In genomic region chr12:13145186-13146115, GRCm38 (mm10) we compare ENCODE assay signal across 9 mouse cellular contexts.
DNase-seq lines count a peak whose midpoint lies in the region; ATAC-seq lines count a peak whose summit lies in the region.
"Had no signal": no experiment of that assay in that cellular context is flagged by ENCODE, and none has a peak within 500 bp of the region (broad histone marks: within the 10 kb centered on the region; RNA-seq: fewer than 3 reads in every experiment).

No protein-coding gene starts in this region.

- peaks cover 8% of the 10 kb centered on the region; the same call in 1 of the 2 replicates for H3K4me1 ChIP-seq in forebrain, embryonic 15.5 days
- H3K4me1 ChIP-seq in forebrain, embryonic 10.5 days = peaks cover 16% of the 10 kb centered on the region
- H3K4me1 ChIP-seq in embryonic facial prominence, embryonic 13.5 days = peaks cover 20% of the 10 kb centered on the region
- H3K4me1 ChIP-seq in lung, embryonic 15.5 days = peaks cover 28% of the 10 kb centered on the region

- H3K9me3 ChIP-seq in forebrain, embryonic 15.5 days = no peaks in the 10 kb centered on the region
- no peaks in the 10 kb centered on the region for H3K9me3 ChIP-seq in forebrain, embryonic 10.5 days
- H3K9me3 ChIP-seq in embryonic facial prominence, embryonic 13.5 days = no peaks in the 10 kb centered on the region
- no peaks in the 10 kb centered on the region for H3K9me3 ChIP-seq in lung, embryonic 15.5 days

- ATAC-seq in forebrain, embryonic 15.5 days (replicated peaks) = peak; percentile 35
- ATAC-seq in embryonic facial prominence, embryonic 13.5 days (ENCODE audit: insufficient number of reproducible peaks, insufficient read depth, low FRiP score, low TSS enrichment, low read depth) = no peak
- peak; percentile 95 for ATAC-seq in lung, embryonic 15.5 days (ENCODE audit: borderline replicate concordance, extremely low read depth, low FRiP score, low TSS enrichment)
- ATAC-seq in megakaryocyte, adult 5-6 weeks (ENCODE audit: poor library complexity, severe bottlenecking) = no peak

- H3K4me2 ChIP-seq in forebrain, embryonic 15.5 days (replicated peaks) = no peak overlapping the region
- no peak overlapping the region for H3K4me2 ChIP-seq in embryonic facial prominence, embryonic 13.5 days
- H3K4me2 ChIP-seq in lung, embryonic 15.5 days = 0 out of 2 replicates have a peak overlapping the region, but pooled peaks have one; percentile 8

- WGBS in forebrain, embryonic 15.5 days = 56% methylated on average over 10 of the region's 10 CpGs
- 69% methylated on average over 10 of the region's 10 CpGs for WGBS in forebrain, embryonic 10.5 days
- 27% methylated on average over 10 of the region's 10 CpGs for WGBS in embryonic facial prominence, embryonic 13.5 days
- WGBS in lung, embryonic 15.5 days = 9% methylated on average over 10 of the region's 10 CpGs

- DNase-seq in forebrain, embryonic 10.5 days (ENCODE audit: extremely low spot score, low spot score) = no peak
- DNase-seq in kidney, adult 18-20 months = peak; percentile 24
- no peak for DNase-seq in cerebellum, postnatal 10 days
- DNase-seq in ovary, postnatal 36 days (ENCODE audit: low spot score) = no peak

- H3K27me3 ChIP-seq in forebrain, embryonic 15.5 days = no peaks in the 10 kb centered on the region
- no peaks in the 10 kb centered on the region for H3K27me3 ChIP-seq in forebrain, embryonic 10.5 days (ENCODE audit: poor library complexity, severe bottlenecking)
- H3K27me3 ChIP-seq in embryonic facial prominence, embryonic 13.5 days = no peaks in the 10 kb centered on the region
- H3K27me3 ChIP-seq in lung, embryonic 15.5 days = no peaks in the 10 kb centered on the region
- H3K27me3 ChIP-seq: CH12.LX had no signal

- H3K27ac ChIP-seq in forebrain, embryonic 15.5 days (replicated peaks) = 0 out of 2 replicates have a peak overlapping the region, but pooled peaks have one; percentile 28
- H3K27ac ChIP-seq in forebrain, embryonic 10.5 days = no peak overlapping the region
- H3K27ac ChIP-seq in embryonic facial prominence, embryonic 13.5 days = peak overlapping the region; percentile 34; the same call in 1 of the 2 replicates
- peak overlapping the region; percentile 63 for H3K27ac ChIP-seq in lung, embryonic 15.5 days

- H3K36me3 ChIP-seq in forebrain, embryonic 15.5 days = no peaks in the 10 kb centered on the region
- H3K36me3 ChIP-seq in forebrain, embryonic 10.5 days (replicated peaks) = no peaks in the 10 kb centered on the region
- H3K36me3 ChIP-seq in embryonic facial prominence, embryonic 13.5 days = no peaks in the 10 kb centered on the region
- no peaks in the 10 kb centered on the region for H3K36me3 ChIP-seq in lung, embryonic 15.5 days

- H3K9ac ChIP-seq in forebrain, embryonic 15.5 days (replicated peaks) = no peak overlapping the region
- no peak overlapping the region for H3K9ac ChIP-seq in embryonic facial prominence, embryonic 13.5 days
- H3K9ac ChIP-seq in lung, embryonic 15.5 days = no peak overlapping the region

- no peak overlapping the region for H3K4me3 ChIP-seq in forebrain, embryonic 15.5 days
- no peak overlapping the region for H3K4me3 ChIP-seq in forebrain, embryonic 10.5 days
- H3K4me3 ChIP-seq in embryonic facial prominence, embryonic 13.5 days = no peak overlapping the region
- no peak overlapping the region for H3K4me3 ChIP-seq in lung, embryonic 15.5 days

Comparison
In these comparisons a context has a peak if more than half of its experiments do, and no peak if none do; other contexts are left out.
1. ATAC-seq: peak in forebrain, embryonic 15.5 days (single experiment) and lung, embryonic 15.5 days (single experiment); none in embryonic facial prominence, embryonic 13.5 days (single experiment) and megakaryocyte, adult 5-6 weeks (single experiment).